ENCODE assay signal across 8 mouse cellular contexts in genomic region chr17:4778161-4778560, GRCm38 (mm10).
DNase-seq lines count a peak whose midpoint lies in the region; ATAC-seq and TF ChIP-seq lines count a peak whose summit lies in the region.

No protein-coding gene starts in this region.

- no peaks in the 10 kb centered on the region for H3K79me2 ChIP-seq in myocyte (ENCODE audit: control insufficient read depth, insufficient read depth)

- H3K27me3 ChIP-seq in liver, embryonic 12.5 days (replicated peaks), result no peaks in the 10 kb centered on the region
- H3K27me3 ChIP-seq in limb, embryonic 12.5 days, result no peaks in the 10 kb centered on the region
- H3K27me3 ChIP-seq in myocyte (ENCODE audit: control insufficient read depth, insufficient read depth, insufficient read length), result no peaks in the 10 kb centered on the region

- DNase-seq in liver, result peak; percentile 66
- DNase-seq in embryo, embryonic 11 days, result peak; percentile 85
- peak; percentile 60 to 83 for DNase-seq in heart, adult 18-20 months
- peak; percentile 79 for DNase-seq in kidney, adult 18-20 months
- DNase-seq in spleen, postnatal 4 days (ENCODE audit: low spot score in 2 of 2), result peak; percentile 58 to 88

- no peak overlapping the region for H3ac ChIP-seq in myocyte (ENCODE audit: control insufficient read depth, insufficient read length)

- H3K9ac ChIP-seq in liver, embryonic 12.5 days, result no peak overlapping the region
- H3K9ac ChIP-seq in limb, embryonic 12.5 days (replicated peaks), result no peak overlapping the region

- no peaks in the 10 kb centered on the region for H3K4me1 ChIP-seq in liver, embryonic 12.5 days
- H3K4me1 ChIP-seq in limb, embryonic 12.5 days (replicated peaks), result no peaks in the 10 kb centered on the region

- H3K4me3 ChIP-seq in liver, embryonic 12.5 days, result no peak overlapping the region
- H3K4me3 ChIP-seq in limb, embryonic 12.5 days (replicated peaks), result no peak overlapping the region
- no peak overlapping the region for H3K4me3 ChIP-seq in myocyte

- TF ChIP-seq POLR2A in myocyte (IDR thresholded peaks at IDR 0.05; ENCODE audit: insufficient read length, low read depth), result no peak

- H3K9me3 ChIP-seq in liver, embryonic 12.5 days (replicated peaks), result no peaks in the 10 kb centered on the region
- H3K9me3 ChIP-seq in limb, embryonic 12.5 days, result no peaks in the 10 kb centered on the region

- H3K36me3 ChIP-seq in liver, embryonic 12.5 days, result no peaks in the 10 kb centered on the region
- H3K36me3 ChIP-seq in limb, embryonic 12.5 days, result no peaks in the 10 kb centered on the region
- H3K36me3 ChIP-seq in myocyte (ENCODE audit: control insufficient read depth, insufficient read depth), result no peaks in the 10 kb centered on the region

- H3K4me2 ChIP-seq in liver, embryonic 12.5 days, result no peak overlapping the region
- H3K4me2 ChIP-seq in limb, embryonic 12.5 days, result peak overlapping the region; percentile 20; the same call in 1 of the 2 replicates
- H3K4me2 ChIP-seq in myocyte (ENCODE audit: low read depth), result peak overlapping the region; percentile 42

- H3K27ac ChIP-seq in liver, embryonic 12.5 days, result no peak overlapping the region
- H3K27ac ChIP-seq in limb, embryonic 12.5 days, result no peak overlapping the region

- no peak for ATAC-seq in liver, embryonic 12.5 days
- no peak for ATAC-seq in limb, embryonic 12.5 days (ENCODE audit: insufficient number of reproducible peaks, insufficient read depth, low FRiP score, low TSS enrichment, low read depth)

- WGBS in liver, embryonic 12.5 days (ENCODE audit: insufficient replicate concordance), result 5% methylated on average over 14 of the region's 14 CpGs
- 2% methylated on average over 14 of the region's 14 CpGs for WGBS in limb, embryonic 12.5 days

TF ChIP-seq in myocyte, 11 proteins besides CTCF, POLR2A, EP300 and RAD21:
- no peak for TF ChIP-seq TCF12 (IDR thresholded peaks at IDR 0.05; ENCODE audit: insufficient read depth, poor library complexity, severe bottlenecking)
- TF ChIP-seq REST (IDR thresholded peaks at IDR 0.05; ENCODE audit: insufficient read depth, insufficient read length), result no peak
- no peak for TF ChIP-seq POLR2AphosphoS2 (IDR thresholded peaks at IDR 0.05; ENCODE audit: insufficient read length, low read depth)
- no peak for TF ChIP-seq MYOG (IDR thresholded peaks at IDR 0.05; ENCODE audit: control insufficient read depth in 1 of 3, insufficient read depth in 1 of 3, insufficient read length in 2 of 3, low read depth in 2 of 3)
- no peak for TF ChIP-seq MYOD1 (IDR thresholded peaks at IDR 0.05; ENCODE audit: control insufficient read depth in 1 of 3, insufficient read length in 2 of 3, low read depth in 2 of 3)
- no peak for TF ChIP-seq CEBPB (IDR thresholded peaks at IDR 0.05; ENCODE audit: insufficient read depth, poor library complexity, severe bottlenecking)
- no peak for TF ChIP-seq E2F4 (IDR thresholded peaks at IDR 0.05; ENCODE audit: insufficient read depth)
- TF ChIP-seq USF1 (IDR thresholded peaks at IDR 0.05; ENCODE audit: low read depth), result no peak
- TF ChIP-seq MAX (IDR thresholded peaks at IDR 0.05; ENCODE audit: low read depth), result no peak
- no peak for TF ChIP-seq TCF3 (IDR thresholded peaks at IDR 0.05; ENCODE audit: insufficient read length, low read depth)
- TF ChIP-seq SRF (IDR thresholded peaks at IDR 0.05; ENCODE audit: control insufficient read depth, insufficient read length, low read depth), result no peak
